Mouse (Mus musculus): ENCODE measurements around the gene Fbxw4.

DNA sequence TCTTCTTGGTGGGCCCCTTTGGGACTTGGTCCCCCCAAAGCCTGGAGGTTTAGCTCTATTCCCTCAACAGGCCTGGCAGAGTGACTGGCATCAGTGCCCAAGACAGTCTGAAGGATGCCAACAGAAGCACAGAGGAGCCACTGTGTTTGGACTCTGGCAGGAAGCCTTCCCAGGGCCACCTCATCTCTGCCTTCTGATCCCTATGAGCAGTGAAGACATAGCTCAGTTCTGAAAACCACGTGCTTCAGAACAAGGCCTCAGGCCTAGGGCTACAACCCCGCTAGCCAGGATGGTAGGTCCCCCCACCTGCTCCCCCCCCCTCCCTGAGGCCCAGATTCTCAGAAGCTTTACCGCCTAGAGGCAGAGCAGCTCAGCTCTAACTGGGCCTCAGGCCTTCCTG is 45.2 kb downstream of the Fbxw4 start:
- TF ChIP-seq POLR2AphosphoS5 (IDR thresholded peaks at IDR 0.05; ENCODE audit: insufficient replicate concordance, low read depth, low read length) (no peak), CTCF (IDR thresholded peaks at IDR 0.05; ENCODE audit: low read depth, low read length) (no peak), GATA2 (IDR thresholded peaks at IDR 0.05; ENCODE audit: borderline replicate concordance, low read depth, low read length) (no peak), GATA1 (IDR thresholded peaks at IDR 0.05; ENCODE audit: borderline replicate concordance, low read length) (no peak), TAL1 (conservative IDR thresholded peaks at IDR 0.05; ENCODE audit: low read depth, low read length) (no peak)
